Mouse (Mus musculus): ENCODE data around the gene Camta1.

GRCm38 (mm10) chr4:150901651-150902050 lies 960.0 kb downstream of the Camta1 start:
- TF ChIP-seq CTCF (conservative IDR thresholded peaks at IDR 0.05; ENCODE audit: insufficient read depth, insufficient read length, low read depth, low read length) (peak; percentile 81), POLR2A (IDR thresholded peaks at IDR 0.05; ENCODE audit: low read depth, low read length) (no peak)
